Mouse (Mus musculus): ENCODE measurements around the gene Hhatl.

Gene Hhatl

DNA sequence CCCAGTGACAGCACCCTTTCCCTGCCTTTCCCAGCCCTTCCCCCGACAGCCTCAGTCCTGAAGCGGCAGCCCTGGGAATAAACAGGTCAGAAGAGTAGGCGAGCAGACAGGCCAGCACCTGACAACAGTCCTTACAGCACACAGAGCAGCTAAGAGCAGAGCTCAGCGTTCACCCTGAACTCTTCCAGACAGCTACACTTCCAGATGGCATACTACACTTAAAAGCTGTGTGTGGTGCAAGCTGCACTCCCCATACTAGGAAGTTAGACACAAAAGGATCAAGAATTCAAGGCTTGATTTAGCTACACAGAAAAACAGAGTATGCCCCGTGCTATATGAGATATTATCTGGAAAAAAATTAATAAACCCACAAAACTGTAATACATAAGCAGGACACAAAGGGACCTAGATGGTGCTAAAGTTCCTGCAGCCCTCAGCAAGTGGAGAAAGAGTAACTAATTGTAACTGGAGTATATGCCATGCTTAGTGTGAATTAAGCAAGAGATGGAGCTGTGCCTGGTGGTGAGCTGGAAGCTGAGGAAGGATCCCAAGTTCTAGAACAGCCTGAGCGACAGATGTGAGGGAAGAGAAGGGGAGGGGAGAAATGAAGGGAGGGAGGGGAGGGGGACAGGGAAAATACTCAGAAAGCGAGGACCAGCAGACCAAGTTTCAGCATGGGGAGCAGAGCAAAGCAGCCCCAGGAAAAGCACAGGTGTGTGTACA, 37.1 kb upstream of the Hhatl start:
- Histone ChIP-seq H3K4me1 (replicated peaks; ENCODE audit: low read depth, low read length) (no peaks in the 10 kb centered on the region; the same call in 1 of the 2 replicates), H3K27me3 (ENCODE audit: insufficient read depth, low read length) (0 out of 2 replicates have a peak, but pooled peaks cover 5% of the 10 kb centered on the region), H3K4me3 (replicated peaks; ENCODE audit: low read length) (no peak overlapping the region), H3K36me3 (ENCODE audit: insufficient read depth, low read length) (no peaks in the 10 kb centered on the region), H3K9me3 (ENCODE audit: low read length) (peaks cover 3% of the 10 kb centered on the region; the same call in 1 of the 2 replicates)
- TF ChIP-seq POU5F1 (IDR thresholded peaks at IDR 0.05; ENCODE audit: borderline replicate concordance, low read length) = no peak
- TF ChIP-seq CTCF (conservative IDR thresholded peaks at IDR 0.05; ENCODE audit: low read length) = no peak
- no peak for TF ChIP-seq NANOG (IDR thresholded peaks at IDR 0.05; ENCODE audit: borderline replicate concordance, low read length)

GRCm38 (mm10) chr9:121828314-121828713, 36.0 kb upstream of the Hhatl start:
- no peaks in the 10 kb centered on the region for H3K36me3 ChIP-seq (ENCODE audit: insufficient read depth, low read length)
- H3K4me3 ChIP-seq (replicated peaks; ENCODE audit: low read length) = no peak overlapping the region
- no peak for TF ChIP-seq POU5F1 (IDR thresholded peaks at IDR 0.05; ENCODE audit: borderline replicate concordance, low read length)
- TF ChIP-seq CTCF (conservative IDR thresholded peaks at IDR 0.05; ENCODE audit: low read length) = no peak
- no peak for TF ChIP-seq NANOG (IDR thresholded peaks at IDR 0.05; ENCODE audit: borderline replicate concordance, low read length)
- H3K27me3 ChIP-seq (ENCODE audit: insufficient read depth, low read length) = 0 out of 2 replicates have a peak, but pooled peaks cover 5% of the 10 kb centered on the region
- no peaks in the 10 kb centered on the region for H3K9me3 ChIP-seq (ENCODE audit: low read length)
- no peaks in the 10 kb centered on the region; the same call in 1 of the 2 replicates for H3K4me1 ChIP-seq (replicated peaks; ENCODE audit: low read depth, low read length)

DNA sequence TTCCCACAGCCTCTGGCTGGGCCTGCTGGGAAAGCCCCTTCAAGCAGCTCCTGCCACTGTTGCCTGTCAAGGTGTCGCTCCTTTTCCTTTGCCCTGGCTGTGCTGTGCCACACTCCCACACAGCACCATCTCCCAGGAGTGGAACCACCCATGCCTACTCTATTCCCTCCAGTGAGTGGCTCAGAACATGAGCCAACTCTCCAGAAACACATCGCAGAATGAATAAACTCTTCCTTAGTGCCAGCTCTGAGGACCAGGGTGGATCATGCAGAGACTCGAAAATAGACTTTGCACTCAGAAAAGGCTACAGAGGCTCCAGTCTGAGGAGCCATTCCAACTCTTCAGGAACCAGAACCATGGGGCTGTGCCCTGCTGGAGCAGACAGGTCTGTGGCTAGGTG, 34.0 kb upstream of the Hhatl start:
- 0 out of 2 replicates have a peak, but pooled peaks cover 5% of the 10 kb centered on the region for H3K27me3 ChIP-seq (ENCODE audit: insufficient read depth, low read length)
- no peaks in the 10 kb centered on the region for H3K36me3 ChIP-seq (ENCODE audit: insufficient read depth, low read length)
- H3K9me3 ChIP-seq (ENCODE audit: low read length) = no peaks in the 10 kb centered on the region
- no peaks in the 10 kb centered on the region; the same call in 1 of the 2 replicates for H3K4me1 ChIP-seq (replicated peaks; ENCODE audit: low read depth, low read length)
- TF ChIP-seq NANOG (IDR thresholded peaks at IDR 0.05; ENCODE audit: borderline replicate concordance, low read length) (no peak), POU5F1 (IDR thresholded peaks at IDR 0.05; ENCODE audit: borderline replicate concordance, low read length) (no peak), CTCF (conservative IDR thresholded peaks at IDR 0.05; ENCODE audit: low read length) (no peak)
- no peak overlapping the region for H3K4me3 ChIP-seq (replicated peaks; ENCODE audit: low read length)

- Histone ChIP-seq H3K9me3 (ENCODE audit: low read length) (no peaks in the 10 kb centered on the region), H3K4me1 (replicated peaks; ENCODE audit: low read depth, low read length) (peaks cover 13% of the 10 kb centered on the region), H3K4me3 (replicated peaks; ENCODE audit: low read length) (no peak overlapping the region), H3K27me3 (ENCODE audit: insufficient read depth, low read length) (peaks cover 10% of the 10 kb centered on the region; the same call in 1 of the 2 replicates), H3K36me3 (ENCODE audit: insufficient read depth, low read length) (no peaks in the 10 kb centered on the region)
- TF ChIP-seq CTCF (conservative IDR thresholded peaks at IDR 0.05; ENCODE audit: low read length) = no peak
- TF ChIP-seq NANOG (IDR thresholded peaks at IDR 0.05; ENCODE audit: borderline replicate concordance, low read length) = no peak
- no peak for TF ChIP-seq POU5F1 (IDR thresholded peaks at IDR 0.05; ENCODE audit: borderline replicate concordance, low read length)
Observed at GRCm38 (mm10) chr9:121823991-121824390, 31.7 kb upstream of the Hhatl start.

- TF ChIP-seq NANOG (IDR thresholded peaks at IDR 0.05; ENCODE audit: borderline replicate concordance, low read length) = no peak
- TF ChIP-seq POU5F1 (IDR thresholded peaks at IDR 0.05; ENCODE audit: borderline replicate concordance, low read length) = no peak
- no peak for TF ChIP-seq CTCF (conservative IDR thresholded peaks at IDR 0.05; ENCODE audit: low read length)
Observed at GRCm38 (mm10) chr9:121823051-121823450, 30.7 kb upstream of the Hhatl start.

GRCm38 (mm10) chr9:121822585-121822991, 30.3 kb upstream of the Hhatl start:
- H3K4me1 ChIP-seq (replicated peaks; ENCODE audit: low read depth, low read length) = peaks cover 16% of the 10 kb centered on the region
- no peaks in the 10 kb centered on the region for H3K36me3 ChIP-seq (ENCODE audit: insufficient read depth, low read length)
- H3K4me3 ChIP-seq (replicated peaks; ENCODE audit: low read length) = no peak overlapping the region
- H3K9me3 ChIP-seq (ENCODE audit: low read length) = no peaks in the 10 kb centered on the region
- TF ChIP-seq NANOG (IDR thresholded peaks at IDR 0.05; ENCODE audit: borderline replicate concordance, low read length) (no peak), CTCF (conservative IDR thresholded peaks at IDR 0.05; ENCODE audit: low read length) (no peak), POU5F1 (IDR thresholded peaks at IDR 0.05; ENCODE audit: borderline replicate concordance, low read length) (no peak)
- H3K27me3 ChIP-seq (ENCODE audit: insufficient read depth, low read length) = peaks cover 16% of the 10 kb centered on the region

More at GRCm38 (mm10) chr9:121823051-121823450, 30.7 kb upstream of the Hhatl start:
- H3K4me3 ChIP-seq (replicated peaks; ENCODE audit: low read length) = no peak overlapping the region
- peaks cover 16% of the 10 kb centered on the region for H3K27me3 ChIP-seq (ENCODE audit: insufficient read depth, low read length)
- H3K9me3 ChIP-seq (ENCODE audit: low read length) = no peaks in the 10 kb centered on the region
- no peaks in the 10 kb centered on the region for H3K36me3 ChIP-seq (ENCODE audit: insufficient read depth, low read length)
- H3K4me1 ChIP-seq (replicated peaks; ENCODE audit: low read depth, low read length) = peaks cover 16% of the 10 kb centered on the region

DNA sequence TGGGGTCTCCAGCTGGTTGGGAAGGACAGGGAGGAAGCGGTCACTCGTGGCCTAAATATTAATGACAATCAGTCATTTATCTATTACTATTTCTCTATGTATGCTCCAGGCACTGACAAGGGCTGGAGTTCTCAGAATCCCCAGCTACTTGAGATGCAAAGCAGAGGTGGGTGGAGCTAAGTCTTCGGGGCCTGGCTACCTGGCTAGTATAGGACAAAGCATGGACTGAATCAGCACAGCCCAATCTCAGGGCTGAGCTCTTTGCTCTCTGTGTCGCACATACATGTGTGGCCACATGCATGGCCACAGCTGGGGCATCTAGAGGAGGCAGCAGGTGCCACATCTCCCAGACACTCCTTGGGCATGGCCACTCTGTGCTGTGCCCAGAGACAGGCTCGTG, 28.5 kb upstream of the Hhatl start:
- Histone ChIP-seq H3K36me3 (ENCODE audit: insufficient read depth, low read length) (no peaks in the 10 kb centered on the region), H3K4me1 (replicated peaks; ENCODE audit: low read depth, low read length) (peaks cover 16% of the 10 kb centered on the region), H3K27me3 (ENCODE audit: insufficient read depth, low read length) (peaks cover 11% of the 10 kb centered on the region), H3K9me3 (ENCODE audit: low read length) (no peaks in the 10 kb centered on the region), H3K4me3 (replicated peaks; ENCODE audit: low read length) (no peak overlapping the region)
- TF ChIP-seq NANOG (IDR thresholded peaks at IDR 0.05; ENCODE audit: borderline replicate concordance, low read length) (no peak), CTCF (conservative IDR thresholded peaks at IDR 0.05; ENCODE audit: low read length) (no peak), POU5F1 (IDR thresholded peaks at IDR 0.05; ENCODE audit: borderline replicate concordance, low read length) (no peak)

DNA sequence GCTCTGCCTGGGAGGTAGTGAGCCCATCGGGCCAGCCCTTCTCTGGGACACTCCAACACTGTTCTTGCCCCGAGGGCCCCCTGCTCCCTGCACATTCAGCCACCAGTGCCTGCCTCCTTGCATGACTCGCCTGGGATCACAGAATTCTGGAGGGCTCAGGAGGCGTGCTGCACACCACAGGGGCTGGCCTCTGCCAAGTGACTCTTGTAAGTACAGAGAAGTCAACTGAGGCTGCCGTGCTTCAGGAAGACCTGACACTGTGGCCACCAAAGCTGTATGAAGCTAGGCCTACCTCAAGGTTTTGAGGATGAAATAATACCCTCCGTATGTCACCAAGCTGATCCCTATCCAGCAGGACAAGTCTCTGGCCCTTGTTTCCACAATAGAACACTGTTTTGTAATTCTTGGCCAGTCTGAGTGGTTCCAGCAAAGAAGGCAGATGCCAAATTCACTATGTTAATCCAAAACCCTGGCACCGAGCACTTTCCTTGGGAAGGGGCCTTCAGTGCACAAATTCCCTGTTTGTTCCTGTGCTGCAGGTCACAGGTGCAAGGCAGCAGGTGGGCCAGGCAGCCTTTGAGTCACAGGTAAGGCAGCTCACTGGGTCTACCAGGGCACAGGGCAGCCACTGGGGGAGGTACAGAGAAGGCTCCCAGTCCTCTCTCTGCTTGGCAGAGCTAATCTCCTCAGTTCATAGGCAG, 27.6 kb upstream of the Hhatl start:
- Histone ChIP-seq H3K9me3 (ENCODE audit: low read length) (no peaks in the 10 kb centered on the region), H3K4me1 (replicated peaks; ENCODE audit: low read depth, low read length) (peaks cover 16% of the 10 kb centered on the region), H3K27me3 (ENCODE audit: insufficient read depth, low read length) (peaks cover 11% of the 10 kb centered on the region), H3K36me3 (ENCODE audit: insufficient read depth, low read length) (no peaks in the 10 kb centered on the region), H3K4me3 (replicated peaks; ENCODE audit: low read length) (no peak overlapping the region)
- TF ChIP-seq POU5F1 (IDR thresholded peaks at IDR 0.05; ENCODE audit: borderline replicate concordance, low read length) (no peak), CTCF (conservative IDR thresholded peaks at IDR 0.05; ENCODE audit: low read length) (no peak), NANOG (IDR thresholded peaks at IDR 0.05; ENCODE audit: borderline replicate concordance, low read length) (no peak)
